8 mouse cellular contexts compared by ENCODE assay signal in the genomic region with DNA sequence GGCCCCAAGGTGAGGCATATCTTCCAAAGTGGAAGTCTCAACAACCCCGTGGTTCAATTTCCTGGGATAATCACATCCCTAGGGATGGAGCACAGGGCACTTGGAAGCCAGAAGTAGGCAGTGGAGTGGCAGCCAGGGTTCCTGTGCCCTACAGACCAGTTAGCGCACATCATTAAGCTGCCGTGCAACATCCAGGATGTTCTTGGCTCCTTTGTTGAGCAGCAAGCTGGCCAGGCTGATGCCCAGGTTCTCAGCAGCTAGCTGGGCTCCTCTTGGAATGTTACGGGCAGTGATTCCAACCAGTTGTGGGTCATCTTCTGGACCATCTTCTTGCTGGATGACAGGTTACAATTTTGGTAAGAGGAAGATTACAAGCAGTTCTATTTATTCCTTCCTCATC. TPM values are rescaled to one million over a fixed set of nuclear protein-coding genes. Genes with fewer than 3 reads are reported as not detected.
DNase-seq lines count a peak whose midpoint lies in the region; ATAC-seq and TF ChIP-seq lines count a peak whose summit lies in the region.
"Not testable (repeated sequence)": the region's sequence is repeated elsewhere in the genome, so short reads cannot be mapped to it uniquely, and the experiment has no call there.

No protein-coding gene starts in this region.

- WGBS in heart, embryonic 13.5 days: 42% methylated on average over 4 of the region's 4 CpGs
- 31% methylated on average over 4 of the region's 4 CpGs for WGBS in intestine, embryonic 14.5 days
- 33% methylated on average over 4 of the region's 4 CpGs for WGBS in limb, embryonic 13.5 days
- WGBS in lung, embryonic 16.5 days: 31% methylated on average over 4 of the region's 4 CpGs
- 42% methylated on average over 4 of the region's 4 CpGs for WGBS in neural tube, embryonic 11.5 days

- H3K27ac ChIP-seq in MEL (ENCODE audit: control insufficient read depth, low read depth, low read length): peak overlapping the region; percentile 10; the same call in 1 of the 2 replicates
- peak overlapping the region; percentile 29 for H3K27ac ChIP-seq in heart, embryonic 13.5 days (replicated peaks)
- not testable (repeated sequence) for H3K27ac ChIP-seq in intestine, embryonic 14.5 days (ENCODE audit: low read depth); lung, embryonic 16.5 days (ENCODE audit: low read length); neural tube, embryonic 11.5 days (ENCODE audit: low read depth, low read length); testis, adult 2 months (ENCODE audit: control insufficient read depth, insufficient read depth, low read depth, low read length)
- H3K27ac ChIP-seq in limb, embryonic 13.5 days: peak overlapping the region; percentile 48; the same call in 1 of the 2 replicates

- ATAC-seq in heart, embryonic 13.5 days (ENCODE audit: extremely low read depth, insufficient number of reproducible peaks, low FRiP score, low TSS enrichment); intestine, embryonic 14.5 days (replicated peaks; ENCODE audit: low FRiP score, low TSS enrichment, low read depth); limb, embryonic 13.5 days (ENCODE audit: low FRiP score, low read depth); lung, embryonic 16.5 days (ENCODE audit: low read depth); neural tube, embryonic 11.5 days (ENCODE audit: insufficient read depth, low FRiP score, low TSS enrichment): not testable (repeated sequence)

- H3K9ac ChIP-seq in MEL (ENCODE audit: control insufficient read depth, low read depth, low read length, poor library complexity, severe bottlenecking): peak overlapping the region; percentile 99
- peak overlapping the region; percentile 99 for H3K9ac ChIP-seq in heart, embryonic 13.5 days
- peak overlapping the region; percentile 96 for H3K9ac ChIP-seq in intestine, embryonic 14.5 days (ENCODE audit: low read length)
- peak overlapping the region; percentile 99 for H3K9ac ChIP-seq in limb, embryonic 13.5 days
- peak overlapping the region; percentile 59 for H3K9ac ChIP-seq in lung, embryonic 16.5 days (ENCODE audit: low read length)
- H3K9ac ChIP-seq in neural tube, embryonic 11.5 days (ENCODE audit: low read length): peak overlapping the region; percentile 97

- H3K4me2 ChIP-seq in heart, embryonic 13.5 days: peak overlapping the region; percentile 81
- H3K4me2 ChIP-seq in intestine, embryonic 14.5 days (ENCODE audit: low read length): peak overlapping the region; percentile 72
- H3K4me2 ChIP-seq in limb, embryonic 13.5 days (replicated peaks): peak overlapping the region; percentile 73
- peak overlapping the region; percentile 72 for H3K4me2 ChIP-seq in lung, embryonic 16.5 days (ENCODE audit: low read depth, low read length)
- H3K4me2 ChIP-seq in neural tube, embryonic 11.5 days (ENCODE audit: low read depth): peak overlapping the region; percentile 53

- TF ChIP-seq CTCF in MEL (IDR thresholded peaks at IDR 0.05 in 2 of 3, conservative IDR thresholded peaks at IDR 0.05 in 1 of 3; ENCODE audit: control insufficient read depth in 1 of 3, insufficient read depth in 1 of 3, low read depth in 2 of 3, low read length in 3 of 3, poor library complexity in 1 of 3, severe bottlenecking in 1 of 3); testis, adult 2 months (IDR thresholded peaks at IDR 0.05; ENCODE audit: control insufficient read depth, insufficient read depth, insufficient replicate concordance, low read depth, low read length): not testable (repeated sequence)

- not testable (repeated sequence) for DNase-seq in MEL (ENCODE audit: low read depth, low spot score); intestine, embryonic 14.5 days (ENCODE audit: low spot score); neural tube, embryonic 11.5 days (ENCODE audit: low spot score)

- not testable (repeated sequence) for TF ChIP-seq POLR2A in MEL (IDR thresholded peaks at IDR 0.05; ENCODE audit: control insufficient read depth in 1 of 2, insufficient read depth in 1 of 2, low read depth in 1 of 2, low read length in 2 of 2, poor library complexity in 1 of 2); testis, adult 2 months (IDR thresholded peaks at IDR 0.05; ENCODE audit: control insufficient read depth, low read depth, low read length)

- not testable (repeated sequence) for H3K27me3 ChIP-seq in MEL (ENCODE audit: control insufficient read depth in 1 of 2, insufficient read depth in 2 of 2, low read length in 2 of 2); erythroblast, embryonic 14.5 days (ENCODE audit: control insufficient read depth); heart, embryonic 13.5 days (replicated peaks); intestine, embryonic 14.5 days (replicated peaks; ENCODE audit: control insufficient read depth, insufficient read depth, low read length); limb, embryonic 13.5 days; lung, embryonic 16.5 days (ENCODE audit: control insufficient read depth, insufficient read depth, low read depth, low read length); neural tube, embryonic 11.5 days (ENCODE audit: control insufficient read depth, insufficient read depth, low read length); testis, adult 2 months (ENCODE audit: control insufficient read depth, insufficient read depth, low read length)

- peaks cover 37% of the 10 kb centered on the region for H3K79me2 ChIP-seq in MEL (ENCODE audit: control insufficient read depth, insufficient read depth, low read length, poor library complexity)

- H3K4me1 ChIP-seq in MEL (ENCODE audit: control insufficient read depth in 1 of 2, insufficient read depth in 2 of 2, low read length in 2 of 2); neural tube, embryonic 11.5 days (ENCODE audit: control insufficient read depth, insufficient read depth, low read length); testis, adult 2 months (ENCODE audit: control insufficient read depth, insufficient read depth, low read length): not testable (repeated sequence)
- peaks cover 55% of the 10 kb centered on the region for H3K4me1 ChIP-seq in erythroblast, embryonic 14.5 days (ENCODE audit: control insufficient read depth)
- peaks cover 29% of the 10 kb centered on the region for H3K4me1 ChIP-seq in heart, embryonic 13.5 days
- H3K4me1 ChIP-seq in intestine, embryonic 14.5 days (replicated peaks; ENCODE audit: control insufficient read depth, insufficient read depth, low read length): peaks cover 11% of the 10 kb centered on the region
- peaks cover 20% of the 10 kb centered on the region for H3K4me1 ChIP-seq in limb, embryonic 13.5 days
- H3K4me1 ChIP-seq in lung, embryonic 16.5 days (replicated peaks; ENCODE audit: control insufficient read depth, insufficient read depth, low read length): peaks cover 15% of the 10 kb centered on the region

- peaks cover 0 to 13% of the 10 kb centered on the region in 2 experiments; a peak in 3 of 4 replicates for H3K36me3 ChIP-seq in MEL (ENCODE audit: control insufficient read depth in 1 of 2, insufficient read depth in 2 of 2, low read length in 2 of 2)
- peaks cover 96% of the 10 kb centered on the region for H3K36me3 ChIP-seq in erythroblast, embryonic 14.5 days (ENCODE audit: control insufficient read depth)
- H3K36me3 ChIP-seq in heart, embryonic 13.5 days: peaks cover 77% of the 10 kb centered on the region
- H3K36me3 ChIP-seq in intestine, embryonic 14.5 days (ENCODE audit: control insufficient read depth, insufficient read depth, low read length): peaks cover 52% of the 10 kb centered on the region
- peaks cover 70% of the 10 kb centered on the region for H3K36me3 ChIP-seq in limb, embryonic 13.5 days
- peaks cover 29% of the 10 kb centered on the region for H3K36me3 ChIP-seq in lung, embryonic 16.5 days (ENCODE audit: control insufficient read depth, insufficient read depth, low read length)
- peaks cover 18% of the 10 kb centered on the region for H3K36me3 ChIP-seq in neural tube, embryonic 11.5 days (ENCODE audit: control insufficient read depth, insufficient read depth, low read length)
- not testable (repeated sequence) for H3K36me3 ChIP-seq in testis, adult 2 months (ENCODE audit: control insufficient read depth, insufficient read depth, low read length)

- TF ChIP-seq EP300 in MEL (IDR thresholded peaks at IDR 0.05; ENCODE audit: low read depth in 1 of 2, low read length in 2 of 2): not testable (repeated sequence)

- not testable (repeated sequence) for H3K9me3 ChIP-seq in MEL (replicated peaks; ENCODE audit: insufficient read depth, low read length); erythroblast, embryonic 14.5 days (ENCODE audit: control insufficient read depth, low read length); heart, embryonic 13.5 days; intestine, embryonic 14.5 days (ENCODE audit: control insufficient read depth, low read length); limb, embryonic 13.5 days; lung, embryonic 16.5 days (ENCODE audit: control insufficient read depth, low read length); neural tube, embryonic 11.5 days (ENCODE audit: control insufficient read depth, low read length)

- not testable (repeated sequence) for TF ChIP-seq RAD21 in MEL (IDR thresholded peaks at IDR 0.05; ENCODE audit: low read depth, low read length)

- peak overlapping the region; percentile 24 to 86 for H3K4me3 ChIP-seq in MEL (ENCODE audit: control insufficient read depth in 1 of 2, insufficient read depth in 1 of 2, low read depth in 2 of 2, low read length in 2 of 2)
- H3K4me3 ChIP-seq in erythroblast, embryonic 14.5 days (replicated peaks): peak overlapping the region; percentile 70
- H3K4me3 ChIP-seq in heart, embryonic 13.5 days: peak overlapping the region; percentile 97
- H3K4me3 ChIP-seq in intestine, embryonic 14.5 days (ENCODE audit: low read depth, low read length): peak overlapping the region; percentile 83
- peak overlapping the region; percentile 92 for H3K4me3 ChIP-seq in limb, embryonic 13.5 days
- peak overlapping the region; percentile 91 for H3K4me3 ChIP-seq in lung, embryonic 16.5 days (ENCODE audit: low read length)
- peak overlapping the region; percentile 98 for H3K4me3 ChIP-seq in neural tube, embryonic 11.5 days (ENCODE audit: low read depth, low read length)
- H3K4me3 ChIP-seq in testis, adult 2 months (ENCODE audit: control insufficient read depth, low read depth, low read length): peak overlapping the region; percentile 65

RNA-seq across cellular contexts. Expression of a gene that starts 2.0 kb away (rescaled TPM):
- total RNA-seq in MEL (2012; rRNA removed): 805 and 828 TPM in 2 replicates
- polyA plus RNA-seq in MEL (2012; ENCODE audit: insufficient read depth in 1 of 2, insufficient read length in 2 of 2, low read depth in 1 of 2, low replicate concordance in 2 of 2, missing spikeins in 1 of 2): 10 to 100 TPM in 1 of 2 experiments, not detected in 1; 89.6 TPM
- polyA plus RNA-seq in erythroblast, embryonic 14.5 days (2012): 364 and 434 TPM in 2 replicates
- polyA plus RNA-seq in heart, embryonic 13.5 days (2015; fragmentation: Nextera tagmentation; extraction: Ambion mirVana): 196 and 199 TPM in 2 replicates
- polyA plus RNA-seq in intestine, embryonic 14.5 days (2014; fragmentation: Nextera tagmentation; extraction: Ambion mirVana): 302 and 311 TPM in 2 replicates
- 382 and 390 TPM in 2 replicates for polyA plus RNA-seq in limb, embryonic 13.5 days (2015; fragmentation: Nextera tagmentation; extraction: Ambion mirVana)
- 318 and 395 TPM in 2 replicates for polyA plus RNA-seq in lung, embryonic 16.5 days (2015; fragmentation: Nextera tagmentation; extraction: Ambion mirVana)
- polyA plus RNA-seq in neural tube, embryonic 11.5 days (2014; fragmentation: Nextera tagmentation; extraction: Ambion mirVana): 366 and 382 TPM in 2 replicates
- 107 TPM in 2 replicates for polyA plus RNA-seq in testis, adult 2 months (2012; rRNA removed)

RNA-seq across cellular contexts. Expression of a gene that starts 7.5 kb away (rescaled TPM):
- total RNA-seq in MEL (2012; rRNA removed): 110 and 145 TPM in 2 replicates
- 100 to 1,000 TPM in 1 of 2 experiments, not detected in 1; 138 TPM for polyA plus RNA-seq in MEL (2012; ENCODE audit: insufficient read depth in 1 of 2, insufficient read length in 2 of 2, low read depth in 1 of 2, low replicate concordance in 2 of 2, missing spikeins in 1 of 2)
- 331 and 361 TPM in 2 replicates for polyA plus RNA-seq in erythroblast, embryonic 14.5 days (2012)
- polyA plus RNA-seq in heart, embryonic 13.5 days (2015; fragmentation: Nextera tagmentation; extraction: Ambion mirVana): 135 and 149 TPM in 2 replicates
- polyA plus RNA-seq in intestine, embryonic 14.5 days (2014; fragmentation: Nextera tagmentation; extraction: Ambion mirVana): 122 and 128 TPM in 2 replicates
- polyA plus RNA-seq in limb, embryonic 13.5 days (2015; fragmentation: Nextera tagmentation; extraction: Ambion mirVana): 111 and 116 TPM in 2 replicates
- polyA plus RNA-seq in lung, embryonic 16.5 days (2015; fragmentation: Nextera tagmentation; extraction: Ambion mirVana): 110 and 117 TPM in 2 replicates
- 139 and 140 TPM in 2 replicates for polyA plus RNA-seq in neural tube, embryonic 11.5 days (2014; fragmentation: Nextera tagmentation; extraction: Ambion mirVana)
- 18.2 and 19.3 TPM in 2 replicates for polyA plus RNA-seq in testis, adult 2 months (2012; rRNA removed)

RNA-seq across cellular contexts. Expression of a gene that starts 10.7 kb away (rescaled TPM):
- total RNA-seq in MEL (2012; rRNA removed): 12.7 and 14.9 TPM in 2 replicates
- polyA plus RNA-seq in MEL (2012; ENCODE audit: insufficient read depth in 1 of 2, insufficient read length in 2 of 2, low read depth in 1 of 2, low replicate concordance in 2 of 2, missing spikeins in 1 of 2): 10 to 100 TPM in 1 of 2 experiments, not detected in 1; 43.5 TPM
- polyA plus RNA-seq in erythroblast, embryonic 14.5 days (2012): 0.15 and 0.20 TPM in 2 replicates
- polyA plus RNA-seq in heart, embryonic 13.5 days (2015; fragmentation: Nextera tagmentation; extraction: Ambion mirVana): 33.4 and 34.4 TPM in 2 replicates
- polyA plus RNA-seq in intestine, embryonic 14.5 days (2014; fragmentation: Nextera tagmentation; extraction: Ambion mirVana): 45.4 and 46.2 TPM in 2 replicates
- polyA plus RNA-seq in limb, embryonic 13.5 days (2015; fragmentation: Nextera tagmentation; extraction: Ambion mirVana): 40.2 and 40.5 TPM in 2 replicates
- 38.0 and 42.3 TPM in 2 replicates for polyA plus RNA-seq in lung, embryonic 16.5 days (2015; fragmentation: Nextera tagmentation; extraction: Ambion mirVana)
- polyA plus RNA-seq in neural tube, embryonic 11.5 days (2014; fragmentation: Nextera tagmentation; extraction: Ambion mirVana): 47.6 and 48.6 TPM in 2 replicates
- 6.5 and 6.7 TPM in 2 replicates for polyA plus RNA-seq in testis, adult 2 months (2012; rRNA removed)

RNA-seq across cellular contexts. Expression of a gene that starts 16.4 kb away (rescaled TPM):
- 4.3 and 4.7 TPM in 2 replicates for total RNA-seq in MEL (2012; rRNA removed)
- polyA plus RNA-seq in MEL (2012; ENCODE audit: insufficient read depth in 1 of 2, insufficient read length in 2 of 2, low read depth in 1 of 2, low replicate concordance in 2 of 2, missing spikeins in 1 of 2): 10 to 100 TPM in 1 of 2 experiments, not detected in 1; 10.9 TPM
- 24.5 and 25.4 TPM in 2 replicates for polyA plus RNA-seq in erythroblast, embryonic 14.5 days (2012)
- 7.1 TPM in 2 replicates for polyA plus RNA-seq in heart, embryonic 13.5 days (2015; fragmentation: Nextera tagmentation; extraction: Ambion mirVana)
- 5.7 and 5.8 TPM in 2 replicates for polyA plus RNA-seq in intestine, embryonic 14.5 days (2014; fragmentation: Nextera tagmentation; extraction: Ambion mirVana)
- 6.8 and 7.8 TPM in 2 replicates for polyA plus RNA-seq in limb, embryonic 13.5 days (2015; fragmentation: Nextera tagmentation; extraction: Ambion mirVana)
- 6.8 and 7.4 TPM in 2 replicates for polyA plus RNA-seq in lung, embryonic 16.5 days (2015; fragmentation: Nextera tagmentation; extraction: Ambion mirVana)
- polyA plus RNA-seq in neural tube, embryonic 11.5 days (2014; fragmentation: Nextera tagmentation; extraction: Ambion mirVana): 14.9 and 17.1 TPM in 2 replicates
- 16.4 and 20.7 TPM in 2 replicates for polyA plus RNA-seq in testis, adult 2 months (2012; rRNA removed)

RNA-seq across cellular contexts. Expression of a gene that starts 25.0 kb away (rescaled TPM):
- 18.4 and 18.6 TPM in 2 replicates for total RNA-seq in MEL (2012; rRNA removed)
- polyA plus RNA-seq in MEL (2012; ENCODE audit: insufficient read depth in 1 of 2, insufficient read length in 2 of 2, low read depth in 1 of 2, low replicate concordance in 2 of 2, missing spikeins in 1 of 2): 10 to 100 TPM in 1 of 2 experiments, not detected in 1; 27.1 TPM
- 1.4 and 1.5 TPM in 2 replicates for polyA plus RNA-seq in erythroblast, embryonic 14.5 days (2012)
- polyA plus RNA-seq in heart, embryonic 13.5 days (2015; fragmentation: Nextera tagmentation; extraction: Ambion mirVana): 20.0 and 21.1 TPM in 2 replicates
- 25.3 and 29.5 TPM in 2 replicates for polyA plus RNA-seq in intestine, embryonic 14.5 days (2014; fragmentation: Nextera tagmentation; extraction: Ambion mirVana)
- 27.8 and 28.9 TPM in 2 replicates for polyA plus RNA-seq in limb, embryonic 13.5 days (2015; fragmentation: Nextera tagmentation; extraction: Ambion mirVana)
- 31.4 and 32.8 TPM in 2 replicates for polyA plus RNA-seq in lung, embryonic 16.5 days (2015; fragmentation: Nextera tagmentation; extraction: Ambion mirVana)
- 29.3 and 32.9 TPM in 2 replicates for polyA plus RNA-seq in neural tube, embryonic 11.5 days (2014; fragmentation: Nextera tagmentation; extraction: Ambion mirVana)
- polyA plus RNA-seq in testis, adult 2 months (2012; rRNA removed): 19.2 and 19.4 TPM in 2 replicates
